Mouse (Mus musculus) midbrain, embryonic 16.5 days (tissue): Measurements from ENCODE around the gene Khk. TPM values are rescaled to one million over a fixed set of nuclear protein-coding genes. Genes with fewer than 3 reads are reported as not detected.

Experiments used
- ATAC-seq: fragments of 200-750 bp; cut with Nextera tagmentation; 2 replicates; pipeline ENCODE4 v1.8.0; 2017; ENCODE audit warnings: moderate TSS enrichment
- H3K27ac ChIP-seq: fragments of 300-500 bp; sonication (generic); 2 replicates; pipeline ENCODE4 v1.5.1; 2014; ENCODE audit warnings: mild to moderate bottlenecking, low read length, mixed read lengths
- H3K27me3 ChIP-seq: fragments of 300-500 bp; sonication (generic); 2 replicates; pipeline ENCODE4 v1.6.1; 2014; ENCODE audit warnings: low read depth, low read length, mixed read lengths; ENCODE audit not compliant: control insufficient read depth, insufficient read depth
- H3K36me3 ChIP-seq: fragments of 300-500 bp; sonication (generic); 2 replicates; pipeline ENCODE4 v1.6.1; 2014; ENCODE audit warnings: mild to moderate bottlenecking, low read length, moderate library complexity, mixed read lengths; ENCODE audit not compliant: control insufficient read depth, insufficient read depth
- H3K4me1 ChIP-seq: fragments of 300-500 bp; sonication (generic); 2 replicates; pipeline ENCODE4 v1.6.1; 2014; ENCODE audit warnings: mild to moderate bottlenecking, low read length, mixed read lengths; ENCODE audit not compliant: control insufficient read depth, insufficient read depth
- H3K4me2 ChIP-seq: fragments of 300-500 bp; sonication (generic); 2 replicates; pipeline ENCODE4 v1.6.1; 2014; ENCODE audit warnings: mild to moderate bottlenecking, low read length, mixed read lengths
- H3K4me3 ChIP-seq: fragments of 300-500 bp; sonication (generic); 2 replicates; pipeline ENCODE4 v1.5.1; 2014; ENCODE audit warnings: low read depth, mild to moderate bottlenecking, low read length, moderate library complexity, mixed read lengths
- H3K9ac ChIP-seq: fragments of 300-500 bp; sonication (generic); 2 replicates; pipeline ENCODE4 v1.6.1; 2014; ENCODE audit warnings: low read depth, low read length, mixed read lengths
- H3K9me3 ChIP-seq: fragments of 300-500 bp; sonication (generic); replicated peaks from 2 replicates; pipeline ENCODE4 v1.6.1; 2014; ENCODE audit warnings: mild to moderate bottlenecking, low read length, mixed read lengths; ENCODE audit not compliant: control insufficient read depth, poor library complexity, severe bottlenecking
- WGBS: fragments of 180-500 bp; shearing (Covaris S2); extraction: QIAGEN DNeasy Blood & Tissue Kit; methylation state at CpG from one replicate; pipeline ENCODE4 v1.1.7; 2014; 5-methylcytosine and 5-hydroxymethylcytosine counted together
- polyA plus RNA-seq: library from polyadenylated mRNA; unstranded; fragments of >200 nt; fragmentation: Nextera tagmentation; extraction: Ambion mirVana; gene quantifications from 2 replicates; pipeline ENCODE4 v1.2.1, GENCODE M21; 2015

The Khk gene
- polyA plus RNA-seq, 1 experiment from 2014 or later, result 9.9 TPM

- no peaks in the 10 kb centered on the region for H3K36me3 ChIP-seq
- WGBS, result 70% methylated on average over 8 of the region's 8 CpGs
- H3K4me2 ChIP-seq, result no peak within 1 kb of the TSS
- no peak within 1 kb of the TSS for H3K4me3 ChIP-seq
- H3K4me1 ChIP-seq, result no peaks in the 10 kb centered on the region
- H3K9me3 ChIP-seq, result no peaks in the 10 kb centered on the region
- H3K9ac ChIP-seq, result no peak within 1 kb of the TSS
- 0 out of 2 replicates have a peak, but pooled peaks cover 2% of the 10 kb centered on the region for H3K27me3 ChIP-seq
- H3K27ac ChIP-seq, result no peak within 1 kb of the TSS
- ATAC-seq, result no peak
These were observed 47.2 kb downstream of the Khk start, which contains the start of gene Tcf23 for GRCm38 (mm10) chr5:30968416-30968815. Tcf23 (plus strand) TSS chr5:30968662.

GRCm38 (mm10) chr5:30969440-30969839, 48.2 kb downstream of the Khk start:
- Histone ChIP-seq H3K9me3 (no peaks in the 10 kb centered on the region), H3K27ac (no peak overlapping the region), H3K36me3 (no peaks in the 10 kb centered on the region), H3K4me3 (no peak overlapping the region), H3K4me1 (no peaks in the 10 kb centered on the region), H3K27me3 (no peaks in the 10 kb centered on the region), H3K4me2 (no peak overlapping the region), H3K9ac (no peak overlapping the region)
- WGBS, result 68% methylated on average over 2 of the region's 2 CpGs
- ATAC-seq, result no peak

GRCm38 (mm10) chr5:30974870-30975656, 53.8 kb downstream of the Khk start:
- 75% methylated on average over 9 of the region's 9 CpGs for WGBS
- no peaks in the 10 kb centered on the region for H3K36me3 ChIP-seq
- H3K4me2 ChIP-seq, result no peak overlapping the region
- no peaks in the 10 kb centered on the region for H3K27me3 ChIP-seq
- no peak overlapping the region for H3K4me3 ChIP-seq
- no peaks in the 10 kb centered on the region for H3K9me3 ChIP-seq
- no peak overlapping the region for H3K27ac ChIP-seq
- no peak for ATAC-seq
- no peak overlapping the region for H3K9ac ChIP-seq
- no peaks in the 10 kb centered on the region for H3K4me1 ChIP-seq

Other genes with a start within 250 kb of the Khk start
- 284 and 306 TPM in 2 replicates for gene Dpysl5, start 209.9 kb upstream of the Khk start, polyA plus RNA-seq
- gene Mapre3, start 106.8 kb upstream of the Khk start, polyA plus RNA-seq, result 162 and 172 TPM in 2 replicates
- gene Tmem214, start 53.4 kb upstream of the Khk start, polyA plus RNA-seq, result 67.5 and 69.7 TPM in 2 replicates
- 24.1 and 24.5 TPM in 2 replicates for gene Agbl5, start 32.7 kb upstream of the Khk start, polyA plus RNA-seq
- 202 and 215 TPM in 2 replicates for gene Ost4, start 13.6 kb upstream of the Khk start, polyA plus RNA-seq
- gene Emilin1, start 8.0 kb upstream of the Khk start, polyA plus RNA-seq, result 11.7 and 12.3 TPM in 2 replicates
- 68.2 and 86.8 TPM in 2 replicates for gene Cgref1, start 24.2 kb downstream of the Khk start, polyA plus RNA-seq
- 102 and 105 TPM in 2 replicates for gene Preb, start 38.9 kb downstream of the Khk start, polyA plus RNA-seq
- not detected in 2 replicates for gene Tcf23, start 47.2 kb downstream of the Khk start, polyA plus RNA-seq
- gene Atraid, start 126.9 kb downstream of the Khk start, polyA plus RNA-seq, result 171 and 182 TPM in 2 replicates
- gene Slc5a6, start 127.5 kb downstream of the Khk start, polyA plus RNA-seq, result 29.4 and 30.3 TPM in 2 replicates
- gene Cad, start 133.3 kb downstream of the Khk start, polyA plus RNA-seq, result 14.5 and 14.8 TPM in 2 replicates
- gene Dnajc5g, start 184.9 kb downstream of the Khk start, polyA plus RNA-seq, result not detected in 2 replicates
- gene Slc30a3, start 186.8 kb downstream of the Khk start, polyA plus RNA-seq, result 15.6 and 18.0 TPM in 2 replicates
- not detected in 2 replicates for gene Trim54, start 195.3 kb downstream of the Khk start, polyA plus RNA-seq
- gene Ucn, start 217.4 kb downstream of the Khk start, polyA plus RNA-seq, result not detected in 2 replicates
- gene Mpv17, start 232.8 kb downstream of the Khk start, polyA plus RNA-seq, result 48.1 and 54.2 TPM in 2 replicates